Mouse (Mus musculus) hindbrain, embryonic 12.5 days (tissue): ENCODE results near the gene Ddx31. TPM values are rescaled to one million over a fixed set of nuclear protein-coding genes. Genes with fewer than 3 reads are reported as not detected.

Experiments
- ATAC-seq: fragments of 200-750 bp; cut with Nextera tagmentation; 2 replicates; pipeline ENCODE4 v1.8.0; 2017; ENCODE audit warnings: moderate TSS enrichment; ENCODE audit not compliant: low FRiP score
- H3K27ac ChIP-seq: fragments of 300-500 bp; sonication (generic); 2 replicates; pipeline ENCODE4 v1.5.1; 2016; ENCODE audit warnings: mild to moderate bottlenecking
- H3K27me3 ChIP-seq: fragments of 300-500 bp; sonication (generic); 2 replicates; pipeline ENCODE4 v1.6.1; 2016; ENCODE audit warnings: mild to moderate bottlenecking
- H3K36me3 ChIP-seq: fragments of 300-500 bp; sonication (generic); 2 replicates; pipeline ENCODE4 v1.6.1; 2016; ENCODE audit warnings: mild to moderate bottlenecking
- H3K4me1 ChIP-seq: fragments of 300-500 bp; sonication (generic); 2 replicates; pipeline ENCODE4 v1.6.1; 2016
- H3K4me2 ChIP-seq: fragments of 300-500 bp; sonication (generic); replicated peaks from 2 replicates; pipeline ENCODE4 v1.6.1; 2016; ENCODE audit warnings: mild to moderate bottlenecking
- H3K4me3 ChIP-seq: fragments of 300-500 bp; sonication (generic); 2 replicates; pipeline ENCODE4 v1.5.1; 2016; ENCODE audit warnings: mild to moderate bottlenecking
- H3K9ac ChIP-seq: fragments of 300-500 bp; sonication (generic); 2 replicates; pipeline ENCODE4 v1.6.1; 2016; ENCODE audit warnings: mild to moderate bottlenecking, moderate library complexity
- H3K9me3 ChIP-seq: fragments of 300-500 bp; sonication (generic); replicated peaks from 2 replicates; pipeline ENCODE4 v1.6.1; 2016; ENCODE audit warnings: mild to moderate bottlenecking
- WGBS: fragments of 180-500 bp; shearing (Covaris S2); methylation state at CpG from one replicate; pipeline ENCODE4 v1.1.7; 2016; 5-methylcytosine and 5-hydroxymethylcytosine counted together
- polyA plus RNA-seq: library from polyadenylated mRNA; unstranded; fragments of >200 nt; fragmentation: Nextera tagmentation; extraction: Ambion mirVana; gene quantifications from 2 replicates; pipeline ENCODE4 v1.2.1, GENCODE M21; 2016

Ddx31 gene
- 16.7 and 17.6 TPM in 2 replicates for polyA plus RNA-seq

GRCm38 (mm10) chr2:28840222-28840951, at the start of gene Ddx31, which contains the start of gene Gtf3c4:
Gene Ddx31, plus strand, starts transcription at chr2:28840406.
Gene Gtf3c4, minus strand, starts transcription at chr2:28840360.
- Histone ChIP-seq H3K36me3 (peaks cover 7% of the 10 kb centered on the region), H3K4me2 (peak within 1 kb of the TSS; percentile 81), H3K27me3 (no peaks in the 10 kb centered on the region), H3K9me3 (no peaks in the 10 kb centered on the region), H3K4me1 (peaks cover 41% of the 10 kb centered on the region), H3K4me3 (peak within 1 kb of the TSS; percentile 98), H3K9ac (peak within 1 kb of the TSS; percentile 92), H3K27ac (peak within 1 kb of the TSS; percentile 88)
- ATAC-seq, result peak; percentile 96
- under 1% methylated on average over 56 of the region's 63 CpGs for WGBS

- Histone ChIP-seq H3K4me2 (peak overlapping the region; percentile 31), H3K9ac (no peak overlapping the region), H3K4me3 (no peak overlapping the region), H3K36me3 (no peaks in the 10 kb centered on the region), H3K27me3 (peaks cover 11% of the 10 kb centered on the region; the same call in 1 of the 2 replicates), H3K27ac (peak overlapping the region; percentile 48; the same call in 1 of the 2 replicates), H3K9me3 (no peaks in the 10 kb centered on the region), H3K4me1 (peaks cover 23% of the 10 kb centered on the region)
- 22% methylated on average over 6 of the region's 6 CpGs for WGBS
- 0 out of 2 replicates have a peak, but pooled peaks have one; percentile 36 for ATAC-seq
Observed at GRCm38 (mm10) chr2:28792931-28793610, 47.1 kb upstream of the Ddx31 start.

- Histone ChIP-seq H3K4me2 (no peak overlapping the region), H3K27me3 (peaks cover 11% of the 10 kb centered on the region; the same call in 1 of the 2 replicates), H3K4me3 (no peak overlapping the region), H3K9me3 (no peaks in the 10 kb centered on the region), H3K36me3 (no peaks in the 10 kb centered on the region), H3K4me1 (peaks cover 30% of the 10 kb centered on the region), H3K27ac (no peak overlapping the region), H3K9ac (no peak overlapping the region)
- 77% methylated on average over 5 of the region's 5 CpGs for WGBS
- ATAC-seq, result no peak
Observed at GRCm38 (mm10) chr2:28794623-28795022, 45.6 kb upstream of the Ddx31 start.

- no peaks in the 10 kb centered on the region for H3K36me3 ChIP-seq
- WGBS, result 80% methylated on average over 8 of the region's 8 CpGs
- H3K27me3 ChIP-seq, result peaks cover 5% of the 10 kb centered on the region; the same call in 1 of the 2 replicates
- no peaks in the 10 kb centered on the region for H3K9me3 ChIP-seq
- no peak for ATAC-seq
- H3K4me3 ChIP-seq, result no peak overlapping the region
- H3K27ac ChIP-seq, result no peak overlapping the region
- H3K9ac ChIP-seq, result no peak overlapping the region
- no peak overlapping the region for H3K4me2 ChIP-seq
- peaks cover 30% of the 10 kb centered on the region for H3K4me1 ChIP-seq
Observed at GRCm38 (mm10) chr2:28796298-28796697, 43.9 kb upstream of the Ddx31 start.

GRCm38 (mm10) chr2:28797490-28798106, 42.6 kb upstream of the Ddx31 start:
- no peak overlapping the region for H3K4me3 ChIP-seq
- WGBS, result 36% methylated on average over 18 of the region's 18 CpGs
- H3K9me3 ChIP-seq, result no peaks in the 10 kb centered on the region
- peak overlapping the region; percentile 19; the same call in 1 of the 2 replicates for H3K4me2 ChIP-seq
- H3K36me3 ChIP-seq, result no peaks in the 10 kb centered on the region
- peaks cover 5% of the 10 kb centered on the region; the same call in 1 of the 2 replicates for H3K27me3 ChIP-seq
- H3K9ac ChIP-seq, result no peak overlapping the region
- ATAC-seq, result peak; percentile 83
- H3K27ac ChIP-seq, result peak overlapping the region; percentile 74
- peaks cover 23% of the 10 kb centered on the region for H3K4me1 ChIP-seq

- no peaks in the 10 kb centered on the region for H3K9me3 ChIP-seq
- ATAC-seq, result no peak
- H3K4me1 ChIP-seq, result peaks cover 17% of the 10 kb centered on the region
- H3K9ac ChIP-seq, result no peak overlapping the region
- no peak overlapping the region for H3K4me3 ChIP-seq
- H3K36me3 ChIP-seq, result no peaks in the 10 kb centered on the region
- peaks cover 5% of the 10 kb centered on the region; the same call in 1 of the 2 replicates for H3K27me3 ChIP-seq
- H3K4me2 ChIP-seq, result no peak overlapping the region
- peak overlapping the region; percentile 44 for H3K27ac ChIP-seq
- WGBS, result 43% methylated on average over 3 of the region's 3 CpGs
Observed at GRCm38 (mm10) chr2:28798390-28798789, 41.8 kb upstream of the Ddx31 start.

- H3K36me3 ChIP-seq, result no peaks in the 10 kb centered on the region
- H3K4me1 ChIP-seq, result peaks cover 17% of the 10 kb centered on the region
- H3K4me3 ChIP-seq, result no peak overlapping the region
- no peak overlapping the region for H3K4me2 ChIP-seq
- WGBS, result 69% methylated on average over 2 of the region's 2 CpGs
- no peak for ATAC-seq
- H3K9me3 ChIP-seq, result no peaks in the 10 kb centered on the region
- no peak overlapping the region for H3K9ac ChIP-seq
- H3K27me3 ChIP-seq, result peaks cover 5% of the 10 kb centered on the region; the same call in 1 of the 2 replicates
- no peak overlapping the region for H3K27ac ChIP-seq
Observed at GRCm38 (mm10) chr2:28799575-28799974, 40.6 kb upstream of the Ddx31 start.

GRCm38 (mm10) chr2:28803406-28803805, 36.8 kb upstream of the Ddx31 start:
- H3K4me2 ChIP-seq, result no peak overlapping the region
- 93% methylated on average over 7 of the region's 7 CpGs for WGBS
- no peak for ATAC-seq
- H3K4me1 ChIP-seq, result peaks cover 5% of the 10 kb centered on the region
- no peak overlapping the region for H3K9ac ChIP-seq
- H3K4me3 ChIP-seq, result no peak overlapping the region
- 0 out of 2 replicates have a peak, but pooled peaks cover 5% of the 10 kb centered on the region for H3K27me3 ChIP-seq
- H3K36me3 ChIP-seq, result no peaks in the 10 kb centered on the region
- no peak overlapping the region for H3K27ac ChIP-seq
- H3K9me3 ChIP-seq, result no peaks in the 10 kb centered on the region

GRCm38 (mm10) chr2:28808841-28809240, 31.4 kb upstream of the Ddx31 start:
- WGBS, result 77% methylated on average over 6 of the region's 6 CpGs
- Histone ChIP-seq H3K9me3 (no peaks in the 10 kb centered on the region), H3K9ac (no peak overlapping the region), H3K4me1 (no peaks in the 10 kb centered on the region), H3K27me3 (no peaks in the 10 kb centered on the region), H3K4me2 (no peak overlapping the region), H3K36me3 (no peaks in the 10 kb centered on the region), H3K27ac (no peak overlapping the region), H3K4me3 (no peak overlapping the region)
- ATAC-seq, result no peak

- Histone ChIP-seq H3K9ac (no peak overlapping the region), H3K4me3 (no peak overlapping the region), H3K27me3 (no peaks in the 10 kb centered on the region), H3K9me3 (no peaks in the 10 kb centered on the region), H3K36me3 (no peaks in the 10 kb centered on the region), H3K27ac (no peak overlapping the region), H3K4me2 (no peak overlapping the region), H3K4me1 (no peaks in the 10 kb centered on the region)
- WGBS, result 51% methylated on average over 5 of the region's 5 CpGs
- no peak for ATAC-seq
Observed at GRCm38 (mm10) chr2:28810260-28811013, 29.8 kb upstream of the Ddx31 start.

- 73% methylated on average over 4 of the region's 4 CpGs for WGBS
Observed at GRCm38 (mm10) chr2:28818866-28819265, 21.3 kb upstream of the Ddx31 start.

More at GRCm38 (mm10) chr2:28818866-28819265, 21.3 kb upstream of the Ddx31 start:
- no peaks in the 10 kb centered on the region for H3K9me3 ChIP-seq
- H3K4me3 ChIP-seq, result no peak overlapping the region
- no peak overlapping the region for H3K9ac ChIP-seq
- no peak overlapping the region for H3K27ac ChIP-seq
- no peaks in the 10 kb centered on the region for H3K4me1 ChIP-seq
- peaks cover 15% of the 10 kb centered on the region for H3K36me3 ChIP-seq
- no peaks in the 10 kb centered on the region for H3K27me3 ChIP-seq
- ATAC-seq, result no peak
- H3K4me2 ChIP-seq, result no peak overlapping the region
